Mouse (Mus musculus): ENCODE measurements around the gene Hfe. TPM values are rescaled to one million over a fixed set of nuclear protein-coding genes. Genes with fewer than 3 reads are reported as not detected.

The Hfe gene
- polyA plus RNA-seq, 1 experiment = 7.7 TPM

GRCm38 (mm10) chr13:23698996-23699395, 11.7 kb downstream of the Hfe start:
- Histone ChIP-seq H3K27ac (ENCODE audit: insufficient read depth, low read depth, low read length) (no peak overlapping the region), H3K36me3 (ENCODE audit: control insufficient read depth, insufficient read depth, low read length) (no peaks in the 10 kb centered on the region; the same call in 1 of the 2 replicates), H3K4me1 (ENCODE audit: control insufficient read depth, insufficient read depth, insufficient read length, low read length) (peaks cover 5% of the 10 kb centered on the region; the same call in 1 of the 2 replicates), H3K27me3 (ENCODE audit: control insufficient read depth, insufficient read depth, low read length) (no peaks in the 10 kb centered on the region), H3K4me3 (ENCODE audit: low read depth, low read length) (no peak overlapping the region)
- TF ChIP-seq CTCF (IDR thresholded peaks at IDR 0.05; ENCODE audit: extremely low read depth, insufficient read length, insufficient replicate concordance, low read depth, low read length) (no peak), POLR2A (IDR thresholded peaks at IDR 0.05; ENCODE audit: low read depth, low read length) (no peak)
- 58% methylated on average over 6 of the region's 6 CpGs for WGBS

GRCm38 (mm10) chr13:23698300-23698693, 12.4 kb downstream of the Hfe start, which contains the start of gene Hist1h4c:
Gene Hist1h4c (minus strand): TSS chr13:23698454.
- TF ChIP-seq POLR2A (IDR thresholded peaks at IDR 0.05; ENCODE audit: low read depth, low read length) (peak; percentile 100), CTCF (IDR thresholded peaks at IDR 0.05; ENCODE audit: extremely low read depth, insufficient read length, insufficient replicate concordance, low read depth, low read length) (0 out of 2 replicates have a peak, but pooled peaks have one; percentile 7)
- H3K27me3 ChIP-seq (ENCODE audit: control insufficient read depth, insufficient read depth, low read length) = no peaks in the 10 kb centered on the region
- whole genome bisulfite sequencing = under 1% methylated on average over 22 of the region's 22 CpGs
- H3K4me1 ChIP-seq (ENCODE audit: control insufficient read depth, insufficient read depth, insufficient read length, low read length) = peaks cover 5% of the 10 kb centered on the region; the same call in 1 of the 2 replicates
- H3K27ac ChIP-seq (ENCODE audit: insufficient read depth, low read depth, low read length) = peak within 1 kb of the TSS; percentile 82
- no peaks in the 10 kb centered on the region; the same call in 1 of the 2 replicates for H3K36me3 ChIP-seq (ENCODE audit: control insufficient read depth, insufficient read depth, low read length)
- peak within 1 kb of the TSS; percentile 69 for H3K4me3 ChIP-seq (ENCODE audit: low read depth, low read length)

GRCm38 (mm10) chr13:23697491-23698299, 13.0 kb downstream of the Hfe start:
- no peak for TF ChIP-seq POLR2A (IDR thresholded peaks at IDR 0.05; ENCODE audit: low read depth, low read length)
- peak; percentile 59; the same call in 1 of the 2 replicates for TF ChIP-seq CTCF (IDR thresholded peaks at IDR 0.05; ENCODE audit: extremely low read depth, insufficient read length, insufficient replicate concordance, low read depth, low read length)
- Histone ChIP-seq H3K36me3 (ENCODE audit: control insufficient read depth, insufficient read depth, low read length) (peaks cover 1% of the 10 kb centered on the region; the same call in 1 of the 2 replicates), H3K4me3 (ENCODE audit: low read depth, low read length) (peak overlapping the region; percentile 69), H3K27ac (ENCODE audit: insufficient read depth, low read depth, low read length) (peak overlapping the region; percentile 82), H3K27me3 (ENCODE audit: control insufficient read depth, insufficient read depth, low read length) (no peaks in the 10 kb centered on the region), H3K4me1 (ENCODE audit: control insufficient read depth, insufficient read depth, insufficient read length, low read length) (peaks cover 6% of the 10 kb centered on the region; the same call in 1 of the 2 replicates)
- under 1% methylated on average over 32 of the region's 32 CpGs for WGBS

GRCm38 (mm10) chr13:23696061-23696474, 14.6 kb downstream of the Hfe start:
- H3K27ac ChIP-seq (ENCODE audit: insufficient read depth, low read depth, low read length) = no peak overlapping the region
- no peak overlapping the region for H3K4me3 ChIP-seq (ENCODE audit: low read depth, low read length)
- peaks cover 6% of the 10 kb centered on the region for H3K36me3 ChIP-seq (ENCODE audit: control insufficient read depth, insufficient read depth, low read length)
- no peaks in the 10 kb centered on the region for H3K27me3 ChIP-seq (ENCODE audit: control insufficient read depth, insufficient read depth, low read length)
- peaks cover 4% of the 10 kb centered on the region; the same call in 1 of the 2 replicates for H3K4me1 ChIP-seq (ENCODE audit: control insufficient read depth, insufficient read depth, insufficient read length, low read length)
- TF ChIP-seq CTCF (IDR thresholded peaks at IDR 0.05; ENCODE audit: extremely low read depth, insufficient read length, insufficient replicate concordance, low read depth, low read length) = no peak
- TF ChIP-seq POLR2A (IDR thresholded peaks at IDR 0.05; ENCODE audit: low read depth, low read length) = no peak
- 67% methylated on average over 15 of the region's 15 CpGs for WGBS

GRCm38 (mm10) chr13:23695514-23695913, 15.1 kb downstream of the Hfe start, which contains the start of gene Hist1h1t:
Gene Hist1h1t (plus strand): TSS chr13:23695814.
- Histone ChIP-seq H3K36me3 (ENCODE audit: control insufficient read depth, insufficient read depth, low read length) (peaks cover 8% of the 10 kb centered on the region), H3K27me3 (ENCODE audit: control insufficient read depth, insufficient read depth, low read length) (no peaks in the 10 kb centered on the region), H3K27ac (ENCODE audit: insufficient read depth, low read depth, low read length) (no peak within 1 kb of the TSS), H3K4me3 (ENCODE audit: low read depth, low read length) (no peak within 1 kb of the TSS), H3K4me1 (ENCODE audit: control insufficient read depth, insufficient read depth, insufficient read length, low read length) (peaks cover 4% of the 10 kb centered on the region; the same call in 1 of the 2 replicates)
- TF ChIP-seq CTCF (IDR thresholded peaks at IDR 0.05; ENCODE audit: extremely low read depth, insufficient read length, insufficient replicate concordance, low read depth, low read length) (no peak), POLR2A (IDR thresholded peaks at IDR 0.05; ENCODE audit: low read depth, low read length) (no peak)
- 73% methylated on average over 13 of the region's 13 CpGs for WGBS

GRCm38 (mm10) chr13:23694956-23695355, 15.7 kb downstream of the Hfe start:
- H3K36me3 ChIP-seq (ENCODE audit: control insufficient read depth, insufficient read depth, low read length) = peaks cover 9% of the 10 kb centered on the region
- no peak overlapping the region for H3K4me3 ChIP-seq (ENCODE audit: low read depth, low read length)
- no peaks in the 10 kb centered on the region for H3K27me3 ChIP-seq (ENCODE audit: control insufficient read depth, insufficient read depth, low read length)
- 96% methylated on average over 9 of the region's 9 CpGs for WGBS
- TF ChIP-seq CTCF (IDR thresholded peaks at IDR 0.05; ENCODE audit: extremely low read depth, insufficient read length, insufficient replicate concordance, low read depth, low read length) (no peak), POLR2A (IDR thresholded peaks at IDR 0.05; ENCODE audit: low read depth, low read length) (no peak)
- peaks cover 4% of the 10 kb centered on the region; the same call in 1 of the 2 replicates for H3K4me1 ChIP-seq (ENCODE audit: control insufficient read depth, insufficient read depth, insufficient read length, low read length)
- H3K27ac ChIP-seq (ENCODE audit: insufficient read depth, low read depth, low read length) = no peak overlapping the region

GRCm38 (mm10) chr13:23693856-23694440, 16.7 kb downstream of the Hfe start:
- peaks cover 9% of the 10 kb centered on the region for H3K36me3 ChIP-seq (ENCODE audit: control insufficient read depth, insufficient read depth, low read length)
- H3K27me3 ChIP-seq (ENCODE audit: control insufficient read depth, insufficient read depth, low read length) = no peaks in the 10 kb centered on the region
- 34% methylated on average over 6 of the region's 6 CpGs for WGBS
- no peak overlapping the region for H3K4me3 ChIP-seq (ENCODE audit: low read depth, low read length)
- TF ChIP-seq CTCF (IDR thresholded peaks at IDR 0.05; ENCODE audit: extremely low read depth, insufficient read length, insufficient replicate concordance, low read depth, low read length) (no peak), POLR2A (IDR thresholded peaks at IDR 0.05; ENCODE audit: low read depth, low read length) (no peak)
- H3K27ac ChIP-seq (ENCODE audit: insufficient read depth, low read depth, low read length) = peak overlapping the region; percentile 42
- H3K4me1 ChIP-seq (ENCODE audit: control insufficient read depth, insufficient read depth, insufficient read length, low read length) = peaks cover 8% of the 10 kb centered on the region

Measured in small intestine, adult 2 months (tissue).